Mouse (Mus musculus) erythroblast, embryonic 14.5 days (primary cell): ENCODE measurements at regions not wholly inside any gene's neighbourhood (a gene's known extent, or its start where the extent isn't known, plus 50 kb on each side); places are given as distances from the start of the nearest gene placed in this dataset.

ENCODE experiments used
- H3K27me3 ChIP-seq: 2 replicates; pipeline ENCODE4 v1.6.1; 2012; ENCODE audit warnings: inconsistent platforms; ENCODE audit not compliant: control insufficient read depth
- H3K36me3 ChIP-seq: 2 replicates; pipeline ENCODE4 v1.6.1; 2012; ENCODE audit warnings: mild to moderate bottlenecking, inconsistent platforms; ENCODE audit not compliant: control insufficient read depth
- H3K4me1 ChIP-seq: 2 replicates; pipeline ENCODE4 v1.6.1; 2012; ENCODE audit warnings: inconsistent platforms; ENCODE audit not compliant: control insufficient read depth
- H3K4me3 ChIP-seq: replicated peaks from 2 replicates; pipeline ENCODE3; 2012; ENCODE audit warnings: moderate library complexity, mild to moderate bottlenecking, inconsistent platforms
- H3K9me3 ChIP-seq: 2 replicates; pipeline ENCODE4 v1.6.1; 2012; ENCODE audit warnings: low read length, inconsistent platforms, mixed read lengths; ENCODE audit not compliant: control insufficient read depth
- GATA1 ChIP-seq: IDR thresholded peaks from 2 replicates; pipeline ENCODE4 v1.6.1; 2012; ENCODE audit warnings: low read length, inconsistent platforms, mixed read lengths
- TAL1 ChIP-seq: IDR thresholded peaks from 3 replicates; pipeline ENCODE4 v1.6.1; 2012; ENCODE audit warnings: low read length, inconsistent platforms, mixed read lengths

GRCm38 (mm10) chr4:106048053-106048452 lies 258.4 kb downstream of the Gm12728 start:
- Histone ChIP-seq H3K4me1 (no peaks in the 10 kb centered on the region), H3K27me3 (no peaks in the 10 kb centered on the region), H3K36me3 (no peaks in the 10 kb centered on the region), H3K4me3 (no peak overlapping the region), H3K9me3 (no peaks in the 10 kb centered on the region)
- TF ChIP-seq GATA1 (no peak), TAL1 (no peak)

GRCm38 (mm10) chr4:106048797-106049196 lies 259.1 kb downstream of the Gm12728 start:
- TF ChIP-seq GATA1 = no peak
- no peak for TF ChIP-seq TAL1
- H3K4me1 ChIP-seq = no peaks in the 10 kb centered on the region
- H3K36me3 ChIP-seq = no peaks in the 10 kb centered on the region
- no peaks in the 10 kb centered on the region for H3K9me3 ChIP-seq
- H3K4me3 ChIP-seq = no peak overlapping the region
- no peaks in the 10 kb centered on the region for H3K27me3 ChIP-seq

GRCm38 (mm10) chr4:106049880-106050279 lies 260.2 kb downstream of the Gm12728 start:
- Histone ChIP-seq H3K27me3 (no peaks in the 10 kb centered on the region), H3K4me3 (no peak overlapping the region), H3K9me3 (no peaks in the 10 kb centered on the region), H3K4me1 (no peaks in the 10 kb centered on the region), H3K36me3 (no peaks in the 10 kb centered on the region)
- no peak for TF ChIP-seq GATA1
- no peak for TF ChIP-seq TAL1

- Histone ChIP-seq H3K4me1 (no peaks in the 10 kb centered on the region), H3K27me3 (no peaks in the 10 kb centered on the region), H3K4me3 (no peak overlapping the region), H3K9me3 (no peaks in the 10 kb centered on the region), H3K36me3 (no peaks in the 10 kb centered on the region)
- TF ChIP-seq GATA1 (no peak), TAL1 (no peak)
Measured at GRCm38 (mm10) chr4:106050297-106050696, 260.6 kb downstream of the Gm12728 start.

- TF ChIP-seq TAL1 (no peak), GATA1 (no peak)
- no peaks in the 10 kb centered on the region for H3K9me3 ChIP-seq
Measured at GRCm38 (mm10) chr4:106053496-106053895, 262.5 kb upstream of the Usp24 start.

GRCm38 (mm10) chr4:106054324-106054723 lies 261.7 kb upstream of the Usp24 start:
- H3K27me3 ChIP-seq = no peaks in the 10 kb centered on the region
- H3K9me3 ChIP-seq = no peaks in the 10 kb centered on the region
- no peaks in the 10 kb centered on the region for H3K4me1 ChIP-seq
- H3K36me3 ChIP-seq = no peaks in the 10 kb centered on the region
- no peak overlapping the region for H3K4me3 ChIP-seq
- no peak for TF ChIP-seq TAL1
- TF ChIP-seq GATA1 = no peak

More at GRCm38 (mm10) chr4:106053496-106053895, 262.5 kb upstream of the Usp24 start:
- Histone ChIP-seq H3K36me3 (no peaks in the 10 kb centered on the region), H3K27me3 (no peaks in the 10 kb centered on the region), H3K4me1 (no peaks in the 10 kb centered on the region), H3K4me3 (no peak overlapping the region)

GRCm38 (mm10) chr4:106062651-106063050 lies 253.4 kb upstream of the Usp24 start:
- Histone ChIP-seq H3K36me3 (no peaks in the 10 kb centered on the region), H3K4me1 (no peaks in the 10 kb centered on the region), H3K27me3 (no peaks in the 10 kb centered on the region), H3K4me3 (no peak overlapping the region), H3K9me3 (no peaks in the 10 kb centered on the region)
- TF ChIP-seq TAL1 = no peak

- no peaks in the 10 kb centered on the region for H3K9me3 ChIP-seq
- no peaks in the 10 kb centered on the region for H3K36me3 ChIP-seq
- H3K27me3 ChIP-seq = no peaks in the 10 kb centered on the region
- H3K4me3 ChIP-seq = no peak overlapping the region
- no peak for TF ChIP-seq GATA1
- TF ChIP-seq TAL1 = no peak
- no peaks in the 10 kb centered on the region for H3K4me1 ChIP-seq
Measured at GRCm38 (mm10) chr4:106063851-106064382, 252.1 kb upstream of the Usp24 start.

- Histone ChIP-seq H3K36me3 (no peaks in the 10 kb centered on the region), H3K4me3 (no peak overlapping the region), H3K9me3 (no peaks in the 10 kb centered on the region), H3K27me3 (no peaks in the 10 kb centered on the region), H3K4me1 (no peaks in the 10 kb centered on the region)
- TF ChIP-seq TAL1 = no peak
- TF ChIP-seq GATA1 = no peak
Measured at GRCm38 (mm10) chr4:106067023-106067422, 249.0 kb upstream of the Usp24 start.

GRCm38 (mm10) chr4:106083546-106083945 lies 232.5 kb upstream of the Usp24 start:
- H3K4me1 ChIP-seq = no peaks in the 10 kb centered on the region
- TF ChIP-seq TAL1 (no peak), GATA1 (no peak)
- H3K36me3 ChIP-seq = no peaks in the 10 kb centered on the region
- H3K4me3 ChIP-seq = no peak overlapping the region
- no peaks in the 10 kb centered on the region for H3K27me3 ChIP-seq
- H3K9me3 ChIP-seq = no peaks in the 10 kb centered on the region
